8 mouse cellular contexts compared by ENCODE assay signal in the genomic region with DNA sequence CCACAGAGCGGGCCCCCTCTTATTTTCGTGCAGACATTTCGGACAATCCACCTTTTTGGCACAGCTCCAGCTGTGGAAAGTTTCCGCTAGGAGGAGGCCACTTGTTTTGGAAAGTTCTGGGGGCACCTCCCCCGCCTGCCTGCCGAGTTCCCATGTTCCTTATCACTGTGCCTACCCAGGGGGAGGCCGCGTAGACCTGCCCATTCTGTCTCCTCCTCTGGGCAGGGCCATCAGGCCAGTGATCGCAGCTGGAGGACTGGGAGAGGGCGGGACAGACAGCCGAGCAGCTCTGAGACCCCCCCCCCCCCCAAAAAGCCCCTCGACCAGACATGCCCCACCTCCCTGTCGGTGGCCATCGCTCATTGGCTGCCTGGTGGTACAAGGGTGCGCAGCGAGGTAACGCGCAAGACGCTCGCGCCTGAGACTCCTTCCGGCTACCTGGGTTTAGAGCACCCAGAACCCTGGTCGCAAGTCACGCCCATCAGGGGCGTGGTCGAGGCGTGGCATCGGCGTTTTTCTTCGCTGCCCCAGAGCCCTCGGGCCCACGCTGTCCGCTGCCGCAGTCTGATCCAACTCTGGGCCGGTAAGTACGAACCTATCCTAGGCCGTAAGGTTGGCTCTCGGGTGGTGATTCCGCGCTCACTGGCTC. TPM values are rescaled to one million over a fixed set of nuclear protein-coding genes. Genes with fewer than 3 reads are reported as not detected.
DNase-seq lines count a peak whose midpoint lies in the region; ATAC-seq and TF ChIP-seq lines count a peak whose summit lies in the region.

Isyna1 (plus strand) TSS at position 413 of the 649 bp plus-strand sequence.

- peaks cover 7% of the 10 kb centered on the region for H3K79me2 ChIP-seq in MEL (ENCODE audit: control insufficient read depth, insufficient read depth, low read length, poor library complexity)

- peak; percentile 99 for DNase-seq in MEL (ENCODE audit: low read depth, low spot score)
- peak; percentile 89 for DNase-seq in c-Kit-positive CD71-positive TER-119-positive erythroid progenitor cells, embryonic 14.5 days (ENCODE audit: low spot score)
- peak; percentile 94 for DNase-seq in forebrain, embryonic 14.5 days (ENCODE audit: low spot score)
- DNase-seq in heart, postnatal 14 days, result peak; percentile 80 to 82
- DNase-seq in kidney, postnatal 4 days, result peak; percentile 95 to 96
- DNase-seq in lung, adult 2 months, result peak; percentile 83
- DNase-seq in thymus, adult 18-20 months, result peak; percentile 85 to 91

- peak within 1 kb of the TSS; percentile 67 for H3K27ac ChIP-seq in MEL (ENCODE audit: control insufficient read depth, low read depth, low read length)
- peak within 1 kb of the TSS; percentile 58 for H3K27ac ChIP-seq in forebrain, embryonic 14.5 days (ENCODE audit: low read depth, low read length)
- peak within 1 kb of the TSS; percentile 77 for H3K27ac ChIP-seq in neural tube, embryonic 15.5 days (replicated peaks)

- H3K27me3 ChIP-seq in MEL (ENCODE audit: control insufficient read depth in 1 of 2, insufficient read depth in 2 of 2, low read length in 2 of 2), result no peaks in the 10 kb centered on the region
- no peaks in the 10 kb centered on the region for H3K27me3 ChIP-seq in forebrain, embryonic 14.5 days (replicated peaks; ENCODE audit: control insufficient read depth, insufficient read depth, low read length)
- no peaks in the 10 kb centered on the region for H3K27me3 ChIP-seq in neural tube, embryonic 15.5 days (replicated peaks)

- peaks cover 3 to 11% of the 10 kb centered on the region in 2 experiments; a peak in 3 of 4 replicates for H3K4me1 ChIP-seq in MEL (ENCODE audit: control insufficient read depth in 1 of 2, insufficient read depth in 2 of 2, low read length in 2 of 2)
- peaks cover 22% of the 10 kb centered on the region for H3K4me1 ChIP-seq in forebrain, embryonic 14.5 days (ENCODE audit: control insufficient read depth, insufficient read depth, low read length)
- H3K4me1 ChIP-seq in lung, adult 2 months (ENCODE audit: control insufficient read depth, insufficient read depth, low read length), result peaks cover 5% of the 10 kb centered on the region; the same call in 1 of the 2 replicates
- H3K4me1 ChIP-seq in neural tube, embryonic 15.5 days, result peaks cover 60% of the 10 kb centered on the region

- no peak for TF ChIP-seq RAD21 in MEL (IDR thresholded peaks at IDR 0.05; ENCODE audit: low read depth, low read length)

- intact Hi-C loops in heart, postnatal 14 days (cut with DNase I), result no loop called here

- H3K4me3 ChIP-seq in MEL (ENCODE audit: control insufficient read depth in 1 of 2, insufficient read depth in 1 of 2, low read depth in 2 of 2, low read length in 2 of 2), result peak within 1 kb of the TSS; percentile 79 to 95
- peak within 1 kb of the TSS; percentile 65 for H3K4me3 ChIP-seq in forebrain, embryonic 14.5 days (ENCODE audit: low read depth, low read length)
- peak within 1 kb of the TSS; percentile 61 for H3K4me3 ChIP-seq in lung, adult 2 months (replicated peaks; ENCODE audit: extremely low read depth, low read depth, low read length)
- peak within 1 kb of the TSS; percentile 60 for H3K4me3 ChIP-seq in neural tube, embryonic 15.5 days (replicated peaks)

- ATAC-seq in forebrain, embryonic 14.5 days, result peak; percentile 82
- peak; percentile 87 for ATAC-seq in neural tube, embryonic 15.5 days (ENCODE audit: low FRiP score)

- TF ChIP-seq POLR2A in MEL (IDR thresholded peaks at IDR 0.05; ENCODE audit: control insufficient read depth in 1 of 2, insufficient read depth in 1 of 2, low read depth in 1 of 2, low read length in 2 of 2, poor library complexity in 1 of 2), result peak; percentile 70 to 93; a peak in 3 of 4 replicates
- TF ChIP-seq POLR2A in lung, adult 2 months (IDR thresholded peaks at IDR 0.05; ENCODE audit: borderline replicate concordance, extremely low read depth, low read depth, low read length), result peak; percentile 76; the same call in 1 of the 2 replicates

- H3K9ac ChIP-seq in MEL (ENCODE audit: control insufficient read depth, low read depth, low read length, poor library complexity, severe bottlenecking), result peak within 1 kb of the TSS; percentile 92
- H3K9ac ChIP-seq in forebrain, embryonic 14.5 days (ENCODE audit: low read length), result peak within 1 kb of the TSS; percentile 76
- peak within 1 kb of the TSS; percentile 61 for H3K9ac ChIP-seq in neural tube, embryonic 15.5 days (replicated peaks)

- H3K9me3 ChIP-seq in MEL (replicated peaks; ENCODE audit: insufficient read depth, low read length), result no peaks in the 10 kb centered on the region
- H3K9me3 ChIP-seq in forebrain, embryonic 14.5 days (replicated peaks; ENCODE audit: control insufficient read depth, low read length), result no peaks in the 10 kb centered on the region
- H3K9me3 ChIP-seq in neural tube, embryonic 15.5 days (replicated peaks), result no peaks in the 10 kb centered on the region

- H3K4me2 ChIP-seq in forebrain, embryonic 14.5 days (ENCODE audit: low read length), result peak within 1 kb of the TSS; percentile 99
- peak within 1 kb of the TSS; percentile 90 for H3K4me2 ChIP-seq in neural tube, embryonic 15.5 days

- no peak for TF ChIP-seq CTCF in MEL (IDR thresholded peaks at IDR 0.05 in 2 of 3, conservative IDR thresholded peaks at IDR 0.05 in 1 of 3; ENCODE audit: control insufficient read depth in 1 of 3, insufficient read depth in 1 of 3, low read depth in 2 of 3, low read length in 3 of 3, poor library complexity in 1 of 3, severe bottlenecking in 1 of 3)
- no peak for TF ChIP-seq CTCF in lung, adult 2 months (IDR thresholded peaks at IDR 0.05; ENCODE audit: insufficient read depth, low read length)

- no peak for TF ChIP-seq EP300 in MEL (IDR thresholded peaks at IDR 0.05; ENCODE audit: low read depth in 1 of 2, low read length in 2 of 2)

- WGBS in forebrain, embryonic 14.5 days, result under 1% methylated on average over 40 of the region's 40 CpGs
- under 1% methylated on average over 40 of the region's 40 CpGs for WGBS in lung, adult 2 months
- under 1% methylated on average over 39 of the region's 40 CpGs for WGBS in neural tube, embryonic 15.5 days

- no peaks in the 10 kb centered on the region for H3K36me3 ChIP-seq in MEL (ENCODE audit: control insufficient read depth in 1 of 2, insufficient read depth in 2 of 2, low read length in 2 of 2)
- H3K36me3 ChIP-seq in forebrain, embryonic 14.5 days (ENCODE audit: control insufficient read depth, insufficient read depth, low read length), result peaks cover 38% of the 10 kb centered on the region
- peaks cover 36% of the 10 kb centered on the region for H3K36me3 ChIP-seq in neural tube, embryonic 15.5 days

TF ChIP-seq in MEL, 35 proteins besides CTCF, POLR2A, EP300 and RAD21 (continues in another document):
- TF ChIP-seq SIN3A (IDR thresholded peaks at IDR 0.05; ENCODE audit: low read length) (peak; percentile 65; the same call in 1 of the 2 replicates), POLR2AphosphoS5 (IDR thresholded peaks at IDR 0.05; ENCODE audit: borderline replicate concordance, low read depth, low read length) (no peak), POLR2AphosphoS2 (IDR thresholded peaks at IDR 0.05; ENCODE audit: low read length) (0 out of 2 replicates have a peak, but pooled peaks have one; percentile 55), USF1 (IDR thresholded peaks at IDR 0.05; ENCODE audit: low read depth, low read length) (no peak), MAFK (IDR thresholded peaks at IDR 0.05; ENCODE audit: borderline replicate concordance, low read depth, low read length) (no peak), ZNF384 (IDR thresholded peaks at IDR 0.05; ENCODE audit: low read depth, low read length) (no peak), KAT2A (conservative IDR thresholded peaks at IDR 0.05; ENCODE audit: low read depth, low read length) (no peak; the same call in 1 of the 2 replicates), CHD2 (IDR thresholded peaks at IDR 0.05; ENCODE audit: low read length) (no peak), JUND (IDR thresholded peaks at IDR 0.05; ENCODE audit: low read depth, low read length) (no peak), ZC3H11A (IDR thresholded peaks at IDR 0.05; ENCODE audit: low read depth, low read length) (no peak), E2F4 (IDR thresholded peaks at IDR 0.05; ENCODE audit: borderline replicate concordance, low read depth, low read length) (no peak), CHD1 (IDR thresholded peaks at IDR 0.05; ENCODE audit: low read depth, low read length) (no peak), MEF2A (IDR thresholded peaks at IDR 0.05; ENCODE audit: extremely low read depth, insufficient replicate concordance, low read depth, low read length, poor library complexity, severe bottlenecking) (no peak), ZKSCAN1 (IDR thresholded peaks at IDR 0.05; ENCODE audit: low read depth, low read length) (no peak), GABPA (IDR thresholded peaks at IDR 0.05; ENCODE audit: low read depth, low read length) (no peak), NELFE (IDR thresholded peaks at IDR 0.05; ENCODE audit: low read depth, low read length) (peak; percentile 85), HCFC1 (IDR thresholded peaks at IDR 0.05; ENCODE audit: low read depth, low read length) (peak; percentile 78), TAL1 (IDR thresholded peaks at IDR 0.05; ENCODE audit: low read length) (no peak), MAX (IDR thresholded peaks at IDR 0.05; ENCODE audit: low read length) (peak; percentile 72), TCF12 (IDR thresholded peaks at IDR 0.05; ENCODE audit: low read depth, low read length) (0 out of 2 replicates have a peak, but pooled peaks have one; percentile 11), ELF1 (IDR thresholded peaks at IDR 0.05; ENCODE audit: low read depth, low read length) (peak; percentile 89), ETS1 (IDR thresholded peaks at IDR 0.05; ENCODE audit: low read depth, low read length) (peak; percentile 73), MYC (IDR thresholded peaks at IDR 0.05; ENCODE audit: low read depth, low read length) (0 out of 2 replicates have a peak, but pooled peaks have one; percentile 18), RCOR1 (IDR thresholded peaks at IDR 0.05; ENCODE audit: low read depth, low read length) (no peak), MAZ (IDR thresholded peaks at IDR 0.05; ENCODE audit: low read depth, low read length) (no peak; the same call in 1 of the 2 replicates), GATA1 (IDR thresholded peaks at IDR 0.05; ENCODE audit: low read depth, low read length) (peak; percentile 56), MYB (IDR thresholded peaks at IDR 0.05; ENCODE audit: low read depth, low read length) (no peak)

RNA-seq across cellular contexts. Expression of gene Isyna1, which starts in this region (rescaled TPM):
- 84.1 and 90.9 TPM in 2 replicates for total RNA-seq in MEL (2012; rRNA removed)
- polyA plus RNA-seq in MEL (2012; ENCODE audit: insufficient read depth in 1 of 2, insufficient read length in 2 of 2, low read depth in 1 of 2, low replicate concordance in 2 of 2, missing spikeins in 1 of 2), result 100 to 1,000 TPM in 1 of 2 experiments, not detected in 1; 189 TPM
- polyA plus RNA-seq in forebrain, embryonic 14.5 days (2014; fragmentation: Nextera tagmentation; extraction: Ambion mirVana), result 59.0 and 75.1 TPM in 2 replicates
- 10 to 100 TPM; 25.8 to 27.7 TPM for total RNA-seq in heart, postnatal 14 days (2021)
- 102 and 112 TPM in 2 replicates for polyA plus RNA-seq in lung, adult 2 months (2012; rRNA removed)
- 137 and 142 TPM in 2 replicates for polyA plus RNA-seq in neural tube, embryonic 15.5 days (2015; fragmentation: Nextera tagmentation; extraction: Ambion mirVana)

Comparison
In these comparisons a context has a peak if more than half of its experiments do, and no peak if none do; other contexts are left out.
1. Peak in every context shown above with its lines: DNase-seq, ATAC-seq, H3K4me3 ChIP-seq and H3K27ac ChIP-seq.